Mouse (Mus musculus): ENCODE data around the gene Srbd1.

GRCm38 (mm10) chr17:86096875-86097274 is 48.1 kb downstream of the Srbd1 start:
- no peak for TF ChIP-seq POLR2A (IDR thresholded peaks at IDR 0.05; ENCODE audit: borderline replicate concordance, extremely low read depth, low read depth, low read length)
- no peak for TF ChIP-seq CTCF (IDR thresholded peaks at IDR 0.05; ENCODE audit: insufficient read depth, low read length)
